Mouse (Mus musculus): ENCODE measurements around the gene BC025920.

GRCm38 (mm10) chr10:81556282-81556681 lies 49.8 kb upstream of the BC025920 start:
- 0 out of 2 replicates have a peak, but pooled peaks have one; percentile 20 for TF ChIP-seq CTCF (IDR thresholded peaks at IDR 0.05; ENCODE audit: extremely low read depth, insufficient read depth, low read length)
- no peak for TF ChIP-seq POLR2A (IDR thresholded peaks at IDR 0.05; ENCODE audit: extremely low read depth, insufficient read depth, low read length)

All from cortical plate, adult 2 months (tissue).